Mouse (Mus musculus) liver, embryonic 14.5 days (tissue): ENCODE data around the gene Sec63.

Experiments
- CTCF ChIP-seq: IDR thresholded peaks from 2 replicates; pipeline ENCODE4 v1.5.1; 2016; ENCODE audit warnings: antibody characterized with exemption, low read depth, control low read depth
- EP300 ChIP-seq: IDR thresholded peaks from 2 replicates; pipeline ENCODE4 v1.6.1; 2016; ENCODE audit warnings: antibody characterized with exemption, low read depth

DNA sequence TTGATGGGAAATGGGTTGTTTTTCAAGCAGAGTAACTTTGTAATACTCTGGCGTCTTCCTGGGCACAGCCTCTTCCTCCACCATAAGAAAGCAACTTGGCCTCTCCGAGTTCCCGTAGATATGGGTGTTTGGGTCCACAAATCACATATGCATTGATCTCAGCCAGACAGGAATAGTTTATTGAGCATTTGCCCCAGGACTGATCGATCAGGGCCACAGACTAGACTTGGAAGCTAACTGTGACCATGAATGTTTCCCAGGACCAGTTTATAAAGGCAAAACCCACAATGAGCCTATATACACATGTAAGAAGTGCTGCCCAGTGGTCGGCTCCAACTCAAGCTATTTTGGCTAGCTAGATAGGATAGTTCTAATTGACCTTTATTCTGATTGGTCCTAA is 39.2 kb upstream of the Sec63 start:
- TF ChIP-seq CTCF (no peak), EP300 (no peak)
